Comparison of ENCODE assay signal across 19 mouse cellular contexts in genomic region chr2:131038197-131038596, GRCm38 (mm10). TPM values are rescaled to one million over a fixed set of nuclear protein-coding genes. Genes with fewer than 3 reads are reported as not detected.
DNase-seq lines count a peak whose midpoint lies in the region; ATAC-seq and TF ChIP-seq lines count a peak whose summit lies in the region.
"Had no signal": no experiment of that assay in that cellular context is flagged by ENCODE, and none has a peak within 500 bp of the region (broad histone marks: within the 10 kb centered on the region; RNA-seq: fewer than 3 reads in every experiment).

No protein-coding gene starts in this region.

- no peaks in the 10 kb centered on the region for H3K79me2 ChIP-seq in myocyte (ENCODE audit: control insufficient read depth, insufficient read depth)

- TF ChIP-seq POLR2A in myocyte (IDR thresholded peaks at IDR 0.05; ENCODE audit: insufficient read length, low read depth) = no peak

- no peak overlapping the region for H3ac ChIP-seq in myocyte (ENCODE audit: control insufficient read depth, insufficient read length)

- intact Hi-C loops in heart, postnatal 36 days (cut with DNase I) = no loop called here

- H3K4me3 ChIP-seq in embryonic facial prominence, embryonic 13.5 days = no peak overlapping the region
- no peak overlapping the region for H3K4me3 ChIP-seq in embryonic facial prominence, embryonic 10.5 days
- H3K4me3 ChIP-seq in heart, embryonic 11.5 days (ENCODE audit: low read depth, low read length) = no peak overlapping the region
- no peak overlapping the region for H3K4me3 ChIP-seq in heart, embryonic 15.5 days
- H3K4me3 ChIP-seq in myocyte = no peak overlapping the region
- H3K4me3 ChIP-seq: forebrain, embryonic 13.5 days; forebrain, embryonic 15.5 days had no signal

- no peak overlapping the region for H3K27ac ChIP-seq in embryonic facial prominence, embryonic 13.5 days
- H3K27ac ChIP-seq in embryonic facial prominence, embryonic 10.5 days (replicated peaks) = no peak overlapping the region
- no peak overlapping the region for H3K27ac ChIP-seq in heart, embryonic 11.5 days (ENCODE audit: low read depth, low read length)
- 0 out of 2 replicates have a peak overlapping the region, but pooled peaks have one; percentile 11 for H3K27ac ChIP-seq in heart, embryonic 15.5 days
- H3K27ac ChIP-seq: forebrain, embryonic 13.5 days; forebrain, embryonic 15.5 days had no signal

- H3K4me1 ChIP-seq in embryonic facial prominence, embryonic 13.5 days = peaks cover 26% of the 10 kb centered on the region
- peaks cover 22% of the 10 kb centered on the region for H3K4me1 ChIP-seq in embryonic facial prominence, embryonic 10.5 days
- H3K4me1 ChIP-seq in heart, embryonic 11.5 days (ENCODE audit: control insufficient read depth, insufficient read depth, low read length) = peaks cover 11% of the 10 kb centered on the region; the same call in 1 of the 2 replicates
- H3K4me1 ChIP-seq in heart, embryonic 15.5 days (replicated peaks) = peaks cover 25% of the 10 kb centered on the region

- 84% methylated on average over 6 of the region's 6 CpGs for WGBS in embryonic facial prominence, embryonic 13.5 days
- 90% methylated on average over 6 of the region's 6 CpGs for WGBS in embryonic facial prominence, embryonic 10.5 days
- 90% methylated on average over 6 of the region's 6 CpGs for WGBS in heart, embryonic 11.5 days (ENCODE audit: insufficient replicate concordance)
- WGBS in heart, embryonic 15.5 days = 90% methylated on average over 6 of the region's 6 CpGs

- H3K9ac ChIP-seq in embryonic facial prominence, embryonic 13.5 days = 0 out of 2 replicates have a peak overlapping the region, but pooled peaks have one; percentile 40
- H3K9ac ChIP-seq in heart, embryonic 11.5 days (ENCODE audit: low read depth, low read length) = no peak overlapping the region
- H3K9ac ChIP-seq in heart, embryonic 15.5 days = no peak overlapping the region
- H3K9ac ChIP-seq: forebrain, embryonic 13.5 days; forebrain, embryonic 15.5 days had no signal

- H3K4me2 ChIP-seq in embryonic facial prominence, embryonic 13.5 days = no peak overlapping the region
- H3K4me2 ChIP-seq in heart, embryonic 11.5 days = no peak overlapping the region
- H3K4me2 ChIP-seq in heart, embryonic 15.5 days = no peak overlapping the region
- peak overlapping the region; percentile 53 for H3K4me2 ChIP-seq in myocyte (ENCODE audit: low read depth)
- H3K4me2 ChIP-seq: forebrain, embryonic 13.5 days; forebrain, embryonic 15.5 days had no signal

- H3K27me3 ChIP-seq in embryonic facial prominence, embryonic 13.5 days = peaks cover 41% of the 10 kb centered on the region
- peaks cover 67% of the 10 kb centered on the region for H3K27me3 ChIP-seq in embryonic facial prominence, embryonic 10.5 days (replicated peaks; ENCODE audit: low read depth, poor library complexity, severe bottlenecking)
- peaks cover 45% of the 10 kb centered on the region for H3K27me3 ChIP-seq in heart, embryonic 11.5 days (ENCODE audit: control insufficient read depth, insufficient read depth, low read length)
- H3K27me3 ChIP-seq in heart, embryonic 15.5 days = peaks cover 53% of the 10 kb centered on the region
- H3K27me3 ChIP-seq in myocyte (ENCODE audit: control insufficient read depth, insufficient read depth, insufficient read length) = peaks cover 16% of the 10 kb centered on the region
- H3K27me3 ChIP-seq: Patski had no signal

- H3K36me3 ChIP-seq in embryonic facial prominence, embryonic 13.5 days = no peaks in the 10 kb centered on the region
- H3K36me3 ChIP-seq in embryonic facial prominence, embryonic 10.5 days (replicated peaks) = no peaks in the 10 kb centered on the region
- H3K36me3 ChIP-seq in heart, embryonic 11.5 days (ENCODE audit: control insufficient read depth, insufficient read depth, low read length) = no peaks in the 10 kb centered on the region
- no peaks in the 10 kb centered on the region for H3K36me3 ChIP-seq in heart, embryonic 15.5 days
- no peaks in the 10 kb centered on the region for H3K36me3 ChIP-seq in myocyte (ENCODE audit: control insufficient read depth, insufficient read depth)
- H3K36me3 ChIP-seq: forebrain, embryonic 15.5 days; G1E had no signal

- no peak for DNase-seq in embryonic facial prominence, embryonic 10.5 days (ENCODE audit: low spot score)
- DNase-seq in heart, adult 11 months = peak; percentile 72
- DNase-seq in heart, postnatal 36 days = no peak
- DNase-seq: adrenal gland, adult 8-10 months; B cell, adult 2 months; cerebellum, adult 11-12 months; cerebellum, adult 2 months; cerebellum, adult 9-10 months had no signal

- peaks cover 4% of the 10 kb centered on the region; the same call in 1 of the 2 replicates for H3K9me3 ChIP-seq in embryonic facial prominence, embryonic 13.5 days
- H3K9me3 ChIP-seq in embryonic facial prominence, embryonic 10.5 days = no peaks in the 10 kb centered on the region; the same call in 1 of the 2 replicates
- 0 out of 2 replicates have a peak, but pooled peaks cover 5% of the 10 kb centered on the region for H3K9me3 ChIP-seq in heart, embryonic 11.5 days (replicated peaks; ENCODE audit: control insufficient read depth, low read length)
- peaks cover 5% of the 10 kb centered on the region; the same call in 1 of the 2 replicates for H3K9me3 ChIP-seq in heart, embryonic 15.5 days (replicated peaks)
- H3K9me3 ChIP-seq: forebrain, embryonic 15.5 days; G1E had no signal

- ATAC-seq in embryonic facial prominence, embryonic 13.5 days (ENCODE audit: insufficient number of reproducible peaks, insufficient read depth, low FRiP score, low TSS enrichment, low read depth) = no peak
- ATAC-seq in heart, embryonic 11.5 days (replicated peaks; ENCODE audit: insufficient number of reproducible peaks, low FRiP score, low TSS enrichment) = no peak
- ATAC-seq in heart, embryonic 15.5 days (replicated peaks; ENCODE audit: insufficient number of reproducible peaks, insufficient read depth, low FRiP score, low read depth) = no peak
- ATAC-seq: activated CD4-positive, CD25-positive, alpha-beta regulatory T cell, adult 4 months; CD4-positive, CD25-positive, alpha-beta regulatory T cell, adult 4 months; forebrain, embryonic 13.5 days; forebrain, embryonic 15.5 days had no signal

TF ChIP-seq in myocyte, 11 proteins besides CTCF, POLR2A, EP300 and RAD21:
- TF ChIP-seq POLR2AphosphoS2 (IDR thresholded peaks at IDR 0.05; ENCODE audit: insufficient read length, low read depth) = no peak
- TF ChIP-seq CEBPB (IDR thresholded peaks at IDR 0.05; ENCODE audit: insufficient read depth, poor library complexity, severe bottlenecking) = no peak
- no peak for TF ChIP-seq TCF12 (IDR thresholded peaks at IDR 0.05; ENCODE audit: insufficient read depth, poor library complexity, severe bottlenecking)
- TF ChIP-seq USF1 (IDR thresholded peaks at IDR 0.05; ENCODE audit: low read depth) = no peak
- TF ChIP-seq MAX (IDR thresholded peaks at IDR 0.05; ENCODE audit: low read depth) = no peak
- TF ChIP-seq SRF (IDR thresholded peaks at IDR 0.05; ENCODE audit: control insufficient read depth, insufficient read length, low read depth) = no peak
- no peak for TF ChIP-seq REST (IDR thresholded peaks at IDR 0.05; ENCODE audit: insufficient read depth, insufficient read length)
- TF ChIP-seq MYOD1 (IDR thresholded peaks at IDR 0.05; ENCODE audit: control insufficient read depth in 1 of 3, insufficient read length in 2 of 3, low read depth in 2 of 3) = no peak
- no peak for TF ChIP-seq MYOG (IDR thresholded peaks at IDR 0.05; ENCODE audit: control insufficient read depth in 1 of 3, insufficient read depth in 1 of 3, insufficient read length in 2 of 3, low read depth in 2 of 3)
- TF ChIP-seq E2F4 (IDR thresholded peaks at IDR 0.05; ENCODE audit: insufficient read depth) = no peak
- no peak for TF ChIP-seq TCF3 (IDR thresholded peaks at IDR 0.05; ENCODE audit: insufficient read length, low read depth)

RNA-seq across cellular contexts. Expression of gene Gfra4, which starts 4.7 kb away (rescaled TPM):
- 35.4 and 42.7 TPM in 2 replicates for polyA plus RNA-seq in embryonic facial prominence, embryonic 13.5 days (2015; fragmentation: Nextera tagmentation; extraction: Ambion mirVana)
- 5.6 and 7.2 TPM in 2 replicates for polyA plus RNA-seq in embryonic facial prominence, embryonic 10.5 days (2016; fragmentation: Nextera tagmentation; extraction: Ambion mirVana)
- polyA plus RNA-seq in heart, embryonic 11.5 days (2014; fragmentation: Nextera tagmentation; extraction: Ambion mirVana) = 2.9 and 3.8 TPM in 2 replicates
- polyA plus RNA-seq in heart, embryonic 15.5 days (2015; fragmentation: Nextera tagmentation; extraction: Ambion mirVana) = 2.8 and 4.7 TPM in 2 replicates
- 10 to 100 TPM in 1 of 2 experiments, 1 to 10 TPM in 1; 6.9 to 10.4 TPM for total RNA-seq in heart, postnatal 36 days (2021)
- polyA plus RNA-seq in myocyte (2012; fragmentation: generic; extraction: Trizol) = 2.2 TPM
- total RNA-seq: CH12.LX, G1E had no signal
- polyA plus RNA-seq: activated CD4-positive, CD25-positive, alpha-beta regulatory T cell, adult 4 months; CD4-positive, CD25-positive, alpha-beta regulatory T cell, adult 4 months; G1E had no signal

RNA-seq across cellular contexts. Expression of gene Adam33, which starts 25.4 kb away (rescaled TPM):
- polyA plus RNA-seq in embryonic facial prominence, embryonic 13.5 days (2015; fragmentation: Nextera tagmentation; extraction: Ambion mirVana) = 30.0 and 31.9 TPM in 2 replicates
- polyA plus RNA-seq in embryonic facial prominence, embryonic 10.5 days (2016; fragmentation: Nextera tagmentation; extraction: Ambion mirVana) = 0.64 and 1.0 TPM in 2 replicates
- polyA plus RNA-seq in heart, embryonic 11.5 days (2014; fragmentation: Nextera tagmentation; extraction: Ambion mirVana) = 4.1 and 5.7 TPM in 2 replicates
- polyA plus RNA-seq in heart, embryonic 15.5 days (2015; fragmentation: Nextera tagmentation; extraction: Ambion mirVana) = 13.5 and 16.5 TPM in 2 replicates
- total RNA-seq in heart, postnatal 36 days (2021) = 1 to 10 TPM; 1.7 to 2.2 TPM
- polyA plus RNA-seq in myocyte (2012; fragmentation: generic; extraction: Trizol) = 0.02 TPM
- polyA plus RNA-seq: activated CD4-positive, CD25-positive, alpha-beta regulatory T cell, adult 4 months; G1E had no signal

RNA-seq across cellular contexts. Expression of gene Siglec1, which starts 48.4 kb away (rescaled TPM):
- 0.07 and 0.18 TPM in 2 replicates for polyA plus RNA-seq in embryonic facial prominence, embryonic 13.5 days (2015; fragmentation: Nextera tagmentation; extraction: Ambion mirVana)
- 0.06 and 0.16 TPM in 2 replicates for polyA plus RNA-seq in embryonic facial prominence, embryonic 10.5 days (2016; fragmentation: Nextera tagmentation; extraction: Ambion mirVana)
- polyA plus RNA-seq in heart, embryonic 11.5 days (2014; fragmentation: Nextera tagmentation; extraction: Ambion mirVana) = 0.11 and 0.16 TPM in 2 replicates
- polyA plus RNA-seq in heart, embryonic 15.5 days (2015; fragmentation: Nextera tagmentation; extraction: Ambion mirVana) = 0.43 and 0.61 TPM in 2 replicates
- 1 to 10 TPM; 1.9 to 4.6 TPM for total RNA-seq in heart, postnatal 36 days (2021)
- not detected for polyA plus RNA-seq in myocyte (2012; fragmentation: generic; extraction: Trizol)
- total RNA-seq: CH12.LX had no signal
- polyA plus RNA-seq: activated CD4-positive, CD25-positive, alpha-beta regulatory T cell, adult 4 months; CD4-positive, CD25-positive, alpha-beta regulatory T cell, adult 4 months; G1E had no signal
